Mouse (Mus musculus): ENCODE measurements around the gene Tnpo2.
"Not testable (repeated sequence)": the region's sequence is repeated elsewhere in the genome, so short reads cannot be mapped to it uniquely, and the experiment has no call there.

Tnpo2 gene

DNA sequence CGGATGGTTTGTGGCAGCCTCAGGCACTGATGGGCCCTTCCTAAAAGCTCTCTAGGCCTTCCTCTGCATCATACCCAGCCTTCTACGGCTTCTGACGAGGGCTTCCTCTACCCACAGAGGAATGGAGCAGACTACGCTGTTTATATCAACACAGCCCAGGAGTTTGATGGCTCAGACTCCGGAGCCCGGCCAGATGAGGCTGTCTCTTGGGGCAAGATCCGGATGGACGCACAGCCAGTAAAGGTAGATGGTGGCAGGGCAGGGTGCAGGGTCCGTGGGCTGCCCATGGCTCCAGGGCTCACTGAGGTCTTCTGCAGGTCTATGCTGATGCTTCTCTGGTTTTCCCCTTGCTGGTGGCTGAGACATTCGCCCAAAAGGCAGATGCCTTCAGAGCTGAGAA, 37.9 kb downstream of the Tnpo2 start:
- no peak for DNase-seq

DNA sequence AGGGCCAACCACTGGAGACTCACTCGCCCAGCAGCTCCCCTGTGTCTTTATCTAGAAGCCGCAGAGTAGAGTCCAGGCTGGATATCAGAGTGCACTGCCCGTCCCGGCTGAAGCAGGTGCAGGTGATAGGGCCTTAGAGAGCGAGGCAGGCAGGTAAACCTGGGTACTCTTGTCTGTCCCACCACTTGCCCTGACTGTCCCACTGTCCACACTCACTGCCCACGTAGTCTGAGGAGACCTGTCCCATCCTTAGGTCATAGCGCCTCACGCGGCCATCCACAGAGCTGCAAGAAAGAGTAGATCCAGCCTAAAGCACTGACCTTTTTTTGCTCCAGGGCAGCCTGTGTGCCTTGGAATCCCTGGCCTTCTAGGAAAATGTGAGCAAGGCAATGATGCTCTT, 39.3 kb downstream of the Tnpo2 start:
- peak; percentile 52 for DNase-seq

DNA sequence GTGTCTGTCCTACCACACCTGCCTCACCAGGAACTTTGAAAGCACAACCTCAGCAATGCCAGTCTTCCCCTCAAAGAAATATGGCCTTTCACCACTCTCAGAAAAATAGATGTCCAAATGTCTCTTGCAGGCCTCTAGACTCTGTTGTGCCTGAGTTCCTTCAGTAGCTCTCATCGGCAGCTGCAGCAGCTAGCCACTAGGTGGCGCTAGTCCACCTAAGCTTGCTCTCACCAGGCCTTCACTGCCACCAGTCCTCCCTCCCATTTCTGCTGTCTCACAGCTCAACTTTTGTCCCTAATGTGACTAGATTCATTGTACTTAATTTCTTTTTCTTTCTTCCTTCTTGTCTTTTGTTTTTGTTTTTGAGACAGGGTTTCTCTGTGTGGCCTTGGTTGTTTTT, 40.3 kb downstream of the Tnpo2 start:
- peak; percentile 78 for DNase-seq

DNA sequence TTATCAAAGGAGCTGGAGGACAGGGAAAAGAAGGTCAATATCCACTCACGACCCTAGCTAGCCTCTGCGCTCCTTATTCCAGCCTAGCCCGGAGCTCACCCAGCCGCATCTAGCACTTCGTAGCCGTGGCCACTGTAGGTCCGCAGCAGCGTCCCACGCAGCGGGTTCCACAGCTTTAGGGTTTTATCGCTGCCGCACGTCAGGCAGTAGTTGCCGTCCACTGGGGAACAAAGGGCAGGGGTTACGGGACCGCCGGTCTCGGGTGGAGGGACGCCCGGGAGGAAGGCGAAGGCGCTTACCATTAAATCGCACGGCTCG, 43.5 kb downstream of the Tnpo2 start:
- no peak for DNase-seq

DNA sequence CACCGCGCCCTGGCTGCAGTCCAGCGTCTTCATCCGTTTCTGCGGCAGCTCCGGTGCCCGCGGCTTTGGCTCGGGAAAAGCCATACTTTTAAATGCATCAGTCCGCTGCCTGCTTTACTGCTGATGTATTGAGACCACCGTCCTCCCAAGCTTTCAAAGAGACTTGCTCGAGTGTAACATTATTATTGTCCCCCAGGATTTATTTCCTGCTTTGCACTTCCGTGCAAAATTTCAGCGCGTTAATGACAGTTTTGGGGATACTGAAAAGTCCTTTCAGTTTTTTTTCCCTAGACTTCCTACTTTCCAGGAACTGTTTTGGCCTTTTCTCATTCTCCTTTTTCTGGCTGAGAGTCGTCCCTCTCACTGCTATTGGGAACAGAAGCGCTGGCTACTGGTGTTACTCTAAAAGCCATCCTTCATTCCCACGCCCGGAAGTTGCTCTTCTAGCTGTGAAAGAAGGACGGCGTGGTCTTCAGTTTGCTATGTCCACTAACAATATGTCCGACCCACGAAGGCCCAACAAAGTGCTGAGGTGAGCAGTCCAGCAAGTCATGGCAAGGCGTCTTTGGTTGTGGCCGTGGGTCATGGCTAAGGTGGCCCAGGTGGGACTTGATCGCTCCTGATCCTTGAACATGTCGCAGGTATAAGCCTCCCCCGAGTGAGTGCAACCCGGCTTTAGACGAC, 44.0 kb downstream of the Tnpo2 start, which contains the start of gene Wdr83os:
Gene Wdr83os (plus strand): TSS at position 209 of the 684 bp plus-strand sequence.
- DNase-seq = peak; percentile 57

DNA sequence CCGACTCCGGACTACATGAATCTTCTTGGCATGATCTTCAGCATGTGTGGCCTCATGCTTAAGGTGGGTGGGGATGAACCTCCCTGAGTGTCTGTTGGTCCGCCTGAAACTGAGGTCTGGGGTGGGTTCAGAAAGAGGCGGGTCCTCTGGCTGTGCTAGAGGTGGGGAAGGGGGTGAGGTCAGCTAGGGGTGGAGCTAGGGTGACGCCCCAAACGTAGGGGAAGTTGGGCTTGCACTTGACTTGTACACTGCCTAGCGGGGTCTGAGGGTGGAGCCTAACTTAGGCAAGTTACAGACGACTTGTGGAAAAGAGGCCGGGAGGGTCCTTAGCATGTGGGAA, 44.5 kb downstream of the Tnpo2 start, which contains the start of gene Wdr83:
Gene Wdr83 (minus strand): TSS at position 91 of the 340 bp plus-strand sequence.
- DNase-seq = no peak

DNA sequence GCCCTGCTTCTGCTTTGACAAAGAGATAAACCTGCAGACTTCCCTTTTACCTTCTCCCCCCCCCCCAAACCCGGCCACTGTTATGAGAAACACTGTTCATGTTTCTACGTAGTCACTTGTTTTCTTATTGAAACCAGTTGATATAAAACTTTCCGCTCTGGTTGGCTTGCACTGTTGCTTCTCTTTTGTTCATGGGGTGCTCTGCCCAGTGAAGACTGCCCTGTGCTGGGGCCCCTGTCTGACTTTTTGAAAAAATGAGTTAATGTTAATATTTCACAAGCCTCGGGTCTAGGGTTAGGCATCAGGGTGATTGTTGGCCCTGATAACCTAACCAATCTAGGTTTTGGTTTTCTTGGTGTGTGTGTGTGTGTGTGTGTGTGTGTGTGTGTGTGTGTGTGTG, 45.5 kb downstream of the Tnpo2 start:
- not testable (repeated sequence) for DNase-seq

DNA sequence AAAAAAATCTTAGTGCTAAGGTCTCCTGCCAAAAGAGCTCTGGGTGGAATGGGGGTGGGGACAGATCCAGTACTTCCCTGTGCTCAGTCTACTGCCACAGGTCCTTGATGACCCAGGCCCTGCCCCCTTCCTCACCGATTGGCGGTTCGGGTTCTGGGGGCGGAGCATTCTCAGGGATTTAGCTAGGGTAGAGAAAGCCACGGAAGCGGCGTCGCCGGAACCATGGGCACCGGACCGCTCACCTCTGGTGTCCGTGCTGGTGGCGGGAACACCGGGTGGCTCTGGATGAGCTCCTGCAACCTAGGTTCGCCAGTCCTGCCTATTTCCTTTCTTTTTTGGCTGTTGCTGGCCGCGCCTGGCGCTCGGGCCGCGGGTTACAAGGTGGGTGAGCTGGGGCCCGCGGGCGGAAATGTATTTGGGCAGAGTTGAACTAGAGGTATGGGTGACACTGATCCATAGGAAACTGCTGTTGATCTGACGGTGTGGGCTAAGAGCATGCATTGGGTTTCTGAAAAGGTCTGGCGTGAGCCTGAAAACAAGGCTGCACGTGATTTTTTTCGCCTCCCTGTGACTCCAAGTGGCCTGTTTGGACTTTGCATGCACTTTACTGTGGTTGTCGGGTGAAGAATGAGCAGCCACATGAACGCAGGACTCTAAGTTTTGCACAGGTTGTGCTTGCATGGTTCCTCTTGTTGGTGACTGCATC, 46.5 kb downstream of the Tnpo2 start, which contains the start of gene Man2b1:
Gene Man2b1 (plus strand): TSS at position 163 of the 706 bp plus-strand sequence.
- DNase-seq = peak; percentile 87

DNA sequence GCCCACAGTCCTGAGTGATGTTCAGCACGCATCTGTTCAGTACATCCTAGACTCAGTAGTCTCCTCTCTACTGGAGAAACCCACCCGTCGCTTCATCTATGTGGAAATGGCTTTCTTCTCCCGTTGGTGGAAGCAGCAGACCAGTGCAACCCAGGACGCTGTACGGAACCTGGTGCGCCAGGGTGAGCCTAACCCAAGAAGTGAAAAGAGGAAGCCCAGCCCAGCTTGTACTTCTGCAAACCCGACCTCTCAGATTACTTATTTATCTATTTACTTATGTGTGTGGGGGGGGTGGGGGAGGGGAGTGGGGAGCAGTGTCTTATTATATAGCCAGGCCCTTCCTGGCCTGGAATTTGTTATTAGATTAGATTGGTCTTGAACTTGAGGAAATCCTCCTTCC, 47.9 kb downstream of the Tnpo2 start:
- DNase-seq = no peak

DNA sequence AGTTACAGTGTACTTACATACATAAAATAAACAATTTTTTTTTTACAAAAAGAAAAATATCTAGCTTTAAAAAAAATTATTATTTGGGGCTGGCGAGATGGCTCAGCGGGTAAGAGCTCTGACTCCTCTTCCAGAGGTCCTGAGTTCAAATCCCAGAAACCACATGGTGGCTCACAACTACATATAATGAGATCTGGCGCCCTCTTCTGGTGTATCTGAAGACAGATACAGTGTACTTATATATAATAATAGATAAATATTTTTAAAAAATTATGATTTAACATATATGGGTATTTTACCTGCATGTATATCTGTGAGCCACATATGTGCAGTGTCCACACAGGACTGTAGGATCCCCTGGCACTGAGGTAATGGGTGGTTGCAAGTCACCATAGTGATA, 49.5 kb downstream of the Tnpo2 start:
- no peak for DNase-seq

DNA sequence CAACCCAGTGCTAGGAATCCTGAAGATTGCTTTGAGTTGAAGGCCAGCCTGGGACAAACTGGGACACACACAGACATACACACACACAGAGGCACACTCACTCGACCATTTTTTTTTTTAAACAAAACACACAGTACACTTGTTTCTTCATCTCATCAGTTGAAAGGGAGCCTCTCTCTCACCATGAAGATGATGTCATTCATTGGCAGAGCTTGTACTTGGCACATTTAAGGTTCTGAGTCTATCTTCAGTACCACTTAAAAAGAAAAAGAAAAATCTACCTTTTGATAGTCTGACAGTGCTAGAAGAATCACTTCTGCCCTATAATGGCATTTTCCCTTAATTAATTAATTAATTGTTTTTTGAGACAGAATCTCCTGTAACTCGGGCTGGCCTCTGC, 52.1 kb downstream of the Tnpo2 start:
- DNase-seq = no peak

DNA sequence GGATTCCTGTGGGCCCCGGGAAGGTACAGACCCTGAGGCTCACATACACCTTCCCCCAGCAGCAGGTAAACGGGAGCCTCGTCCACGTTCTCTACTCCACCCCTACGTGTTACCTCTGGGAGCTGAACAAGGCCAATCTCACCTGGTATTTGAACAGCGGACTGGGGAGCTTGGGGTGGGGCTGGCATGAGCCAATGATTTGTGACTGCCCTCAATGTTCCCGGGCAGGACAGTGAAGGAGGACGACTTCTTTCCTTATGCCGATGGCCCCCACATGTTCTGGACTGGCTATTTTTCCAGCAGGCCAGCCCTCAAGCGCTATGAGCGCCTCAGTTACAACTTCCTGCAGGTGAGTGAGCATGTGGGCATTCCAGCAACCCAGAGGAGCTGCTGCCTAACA, 54.1 kb downstream of the Tnpo2 start:
- no peak for DNase-seq

DNA sequence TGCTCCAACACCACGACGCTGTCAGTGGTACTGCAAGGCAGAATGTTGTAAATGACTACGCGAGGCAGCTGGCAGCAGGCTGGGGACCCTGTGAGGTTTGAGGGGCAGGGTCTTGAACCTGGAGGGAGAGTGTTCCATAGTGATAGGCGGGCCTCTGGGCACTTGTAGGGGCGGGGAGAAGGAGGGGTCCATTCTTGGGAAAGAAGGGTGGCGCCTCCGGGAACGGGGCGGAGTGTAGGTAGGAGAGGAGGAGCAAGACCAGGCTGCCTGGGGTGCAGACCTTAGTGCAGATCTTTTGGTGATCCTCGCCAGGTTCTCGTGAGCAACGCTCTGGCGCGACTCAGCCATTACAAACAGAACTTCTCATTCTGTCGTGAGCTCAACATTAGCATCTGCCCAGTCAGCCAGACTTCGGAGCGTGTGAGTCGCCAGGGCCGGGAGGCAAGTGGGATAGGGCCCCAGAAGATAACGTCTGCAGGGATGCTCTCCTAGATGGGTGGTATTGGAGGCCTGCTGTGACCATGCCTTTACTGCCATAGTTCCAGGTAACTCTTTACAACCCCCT, 54.9 kb downstream of the Tnpo2 start:
- no peak for DNase-seq

DNA sequence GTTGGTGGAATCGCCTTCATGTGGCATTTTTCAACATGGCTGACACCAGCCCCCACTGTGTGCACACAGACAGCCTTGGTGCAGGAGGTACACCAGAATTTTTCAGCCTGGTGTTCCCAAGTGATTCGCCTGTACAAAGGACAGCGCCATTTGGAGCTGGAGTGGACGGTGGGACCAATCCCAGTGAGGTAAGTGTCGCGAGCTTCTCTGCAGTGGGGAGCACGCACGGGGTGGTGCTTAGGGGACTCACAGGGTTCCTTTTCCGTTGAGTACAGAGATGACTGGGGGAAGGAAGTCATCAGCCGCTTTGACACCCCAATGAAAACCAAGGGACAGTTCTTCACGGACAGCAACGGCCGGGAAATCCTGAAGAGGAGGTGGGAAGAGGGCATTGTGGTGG, 58.3 kb downstream of the Tnpo2 start:
- no peak for DNase-seq

DNA sequence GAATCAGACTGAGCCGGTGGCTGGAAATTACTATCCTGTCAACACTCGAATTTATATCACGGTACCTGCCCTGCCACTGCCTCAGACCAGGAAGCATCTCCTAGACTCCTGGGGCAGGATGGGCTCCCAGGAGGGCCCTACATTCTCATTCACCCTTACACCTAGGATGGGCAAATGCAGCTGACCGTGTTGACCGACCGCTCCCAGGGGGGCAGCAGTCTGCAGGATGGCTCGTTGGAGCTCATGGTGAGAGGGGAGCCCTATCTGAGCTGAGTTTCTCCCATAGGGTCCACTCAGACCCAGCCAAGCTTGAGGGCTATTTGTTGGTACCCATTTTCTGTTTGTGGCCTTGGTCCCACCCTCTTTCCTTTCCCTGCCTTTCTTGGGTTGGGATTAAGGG, 58.9 kb downstream of the Tnpo2 start:
- no peak for DNase-seq

DNA sequence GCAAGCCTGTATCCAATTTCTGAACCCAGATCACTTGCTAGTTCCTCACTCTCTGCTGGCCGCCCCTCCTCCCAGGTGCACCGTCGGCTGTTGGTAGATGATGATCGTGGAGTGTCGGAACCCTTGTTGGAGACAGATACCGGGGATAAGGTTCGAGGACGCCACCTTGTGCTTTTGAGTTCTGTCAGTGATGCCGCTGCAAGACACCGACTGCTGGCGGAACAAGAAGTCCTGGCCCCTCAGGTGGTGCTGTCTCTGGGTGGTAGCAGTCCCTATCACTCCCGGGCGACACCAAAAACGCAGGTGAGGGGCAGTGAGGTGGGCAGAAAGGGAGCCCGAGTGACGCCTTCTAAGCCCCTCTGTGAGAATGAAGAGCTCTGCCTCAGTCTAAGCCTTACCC, 59.5 kb downstream of the Tnpo2 start:
- DNase-seq = no peak

DNA sequence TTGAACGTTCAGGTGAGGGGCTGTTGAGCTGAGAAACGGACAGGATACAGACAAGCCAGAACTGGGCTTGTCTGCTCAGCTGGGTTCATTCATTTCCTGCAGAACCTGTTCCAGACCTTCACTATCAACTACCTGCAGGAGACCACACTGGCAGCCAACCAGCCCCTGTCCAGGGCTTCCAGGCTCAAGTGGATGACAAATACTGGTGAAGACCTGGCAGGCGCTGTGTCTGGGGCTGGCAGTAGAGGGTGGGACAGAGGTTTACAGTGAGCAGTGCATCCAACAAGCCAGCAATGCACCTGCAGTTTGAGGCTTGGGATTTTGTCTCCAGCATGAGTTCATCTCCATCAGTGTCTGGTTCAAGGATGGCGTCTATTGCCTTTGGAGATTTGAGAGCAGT, 60.1 kb downstream of the Tnpo2 start:
- no peak for DNase-seq

DNA sequence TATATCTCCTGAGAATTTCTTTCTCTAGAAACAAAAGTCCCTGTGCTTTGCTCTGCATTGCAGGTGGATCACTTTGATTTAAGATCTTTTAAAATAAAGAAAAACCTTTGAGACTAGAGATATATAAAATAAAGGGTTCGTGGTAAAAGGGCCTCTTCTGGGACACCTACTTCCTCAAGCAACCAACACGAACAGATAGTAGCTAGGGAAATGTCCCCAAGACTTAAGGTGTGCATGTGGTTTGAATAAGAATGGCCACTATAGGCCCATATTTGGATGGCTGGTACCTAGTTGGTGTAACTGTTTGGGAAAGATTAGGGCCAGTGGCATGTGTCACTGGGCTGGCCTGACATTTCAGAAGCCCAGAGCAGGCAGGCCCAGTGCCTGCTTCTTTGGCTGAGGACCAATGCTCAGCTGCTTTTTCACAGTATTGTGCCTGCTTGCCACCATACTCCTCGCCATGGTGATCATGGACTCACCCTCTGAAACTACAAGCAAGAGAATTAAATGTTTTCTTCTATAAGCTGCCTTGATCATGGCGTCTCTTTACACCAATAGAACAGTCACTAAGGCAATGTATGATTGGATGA, 63.5 kb downstream of the Tnpo2 start:
- no peak for DNase-seq
